Mouse (Mus musculus): ENCODE results near the gene Ints3.

- no peak for TF ChIP-seq CTCF (IDR thresholded peaks at IDR 0.05; ENCODE audit: low read depth, low read length)
- no peak for TF ChIP-seq POLR2A (IDR thresholded peaks at IDR 0.05; ENCODE audit: extremely low read depth, insufficient read depth, low read length)
These were observed 60.6 kb downstream of the Ints3 start for GRCm38 (mm10) chr3:90372817-90373216.

Measured in liver, adult 2 months (tissue).